Mouse (Mus musculus) left cerebral cortex, adult 6 months (tissue): ENCODE measurements around the gene Mettl5. TPM values are rescaled to one million over a fixed set of nuclear protein-coding genes. Genes with fewer than 3 reads are reported as not detected.

Experiments
- long read RNA-seq, 2 experiments: library from polyadenylated mRNA; unstranded; transcript quantifications; one replicate each; pipeline ENCODE4 v2.0.0; 2019 to 2020
- polyA plus RNA-seq: library from polyadenylated mRNA; unstranded; fragments of <200 nt; fragmentation: Nextera tagmentation; gene quantifications from 2 replicates; pipeline ENCODE4 v1.2.3, GENCODE M21; 2021

Mettl5 gene
- polyA plus RNA-seq = 25.2 and 26.4 TPM in 2 replicates
- long read RNA-seq, experiment 1, transcript Mettl5-201 (7 exons, 968 nt) = major isoform, 7 of 18 reads
- long read RNA-seq, experiment 1, partial matches to known transcripts = 3 of 18 reads
- long read RNA-seq, experiment 1, other reads (novel, unspliced or antisense) = 3 of 18 reads
- long read RNA-seq, experiment 2, transcript Mettl5-201 (7 exons, 968 nt) = major isoform, 16 of 26 reads
- long read RNA-seq, experiment 2, partial matches to known transcripts = 1 of 26 reads
- long read RNA-seq, experiment 2, other reads (novel, unspliced or antisense) = 4 of 26 reads

DNA sequence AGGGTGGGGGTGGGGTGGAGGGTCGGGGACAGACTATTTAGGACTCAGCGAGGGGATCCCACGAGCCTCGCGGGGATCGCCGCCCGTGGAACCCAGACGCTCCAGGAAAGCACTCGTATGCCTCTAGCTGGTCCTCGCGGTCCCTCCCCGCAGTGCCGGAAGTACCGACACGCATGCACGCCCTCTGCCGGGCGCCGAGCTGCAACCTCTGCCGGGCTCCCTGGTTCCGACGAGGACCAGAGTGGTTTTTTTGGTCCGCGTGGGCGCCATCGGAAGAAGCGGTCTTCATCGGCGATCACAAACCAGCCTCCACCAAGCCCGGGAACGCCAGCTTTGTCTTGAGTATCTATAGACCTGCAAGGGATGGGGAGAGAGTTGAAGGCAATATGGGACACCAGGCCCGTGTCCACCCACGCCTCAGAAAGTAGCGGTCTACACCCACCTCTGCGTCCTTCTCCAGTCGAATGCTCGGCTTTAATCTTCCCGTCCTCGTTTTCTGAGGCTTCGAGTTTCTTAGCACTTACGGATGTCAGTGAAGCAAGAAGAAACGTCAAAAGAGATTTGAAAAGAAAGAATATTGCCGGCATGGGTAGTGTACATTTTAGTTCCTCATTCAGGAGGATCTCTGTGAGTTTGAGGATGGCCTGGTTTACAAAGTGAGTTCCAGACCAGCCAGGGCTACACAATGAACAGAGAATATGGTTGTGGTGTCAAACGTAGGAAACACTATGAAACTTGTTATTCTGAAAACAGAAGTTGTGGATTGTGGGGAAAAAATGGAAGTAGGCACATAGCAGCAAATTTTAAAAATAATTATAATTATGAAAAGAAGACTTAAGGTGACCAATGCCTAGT is at the start of gene Mettl5:
TSS of gene Mettl5 (minus strand) at position 165 of the 855 bp plus-strand sequence.

DNA sequence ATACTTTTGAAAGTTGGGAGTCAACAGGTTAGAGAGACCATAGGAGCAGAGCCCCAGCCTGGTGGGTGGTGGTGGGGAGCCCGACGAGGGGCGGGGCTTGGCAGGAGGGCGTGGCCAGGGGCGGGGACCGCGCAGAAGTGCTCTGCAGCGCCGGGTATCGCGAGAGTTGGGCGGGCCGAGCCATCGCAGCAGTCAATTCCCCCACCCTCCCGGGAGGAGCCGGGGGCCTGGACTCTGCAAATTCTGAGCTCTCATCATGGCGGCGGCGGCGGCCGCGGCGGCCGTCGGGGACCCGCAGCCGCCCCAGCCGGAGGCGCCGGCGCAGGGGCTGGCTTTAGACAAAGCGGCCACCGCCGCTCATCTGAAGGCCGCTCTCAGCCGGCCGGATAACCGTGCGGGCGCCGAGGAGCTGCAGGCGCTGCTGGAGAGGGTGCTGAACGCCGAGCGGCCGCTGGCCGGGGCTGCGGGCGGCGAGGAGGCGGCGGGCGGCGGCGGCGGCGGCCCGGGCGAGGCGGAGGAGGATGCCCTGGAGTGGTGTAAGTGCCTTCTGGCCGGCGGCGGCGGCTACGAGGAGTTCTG is 11.7 kb upstream of the Mettl5 start, which contains the start of gene Ubr3:
TSS of gene Ubr3 (plus strand) at position 208 of the 579 bp plus-strand sequence.

DNA sequence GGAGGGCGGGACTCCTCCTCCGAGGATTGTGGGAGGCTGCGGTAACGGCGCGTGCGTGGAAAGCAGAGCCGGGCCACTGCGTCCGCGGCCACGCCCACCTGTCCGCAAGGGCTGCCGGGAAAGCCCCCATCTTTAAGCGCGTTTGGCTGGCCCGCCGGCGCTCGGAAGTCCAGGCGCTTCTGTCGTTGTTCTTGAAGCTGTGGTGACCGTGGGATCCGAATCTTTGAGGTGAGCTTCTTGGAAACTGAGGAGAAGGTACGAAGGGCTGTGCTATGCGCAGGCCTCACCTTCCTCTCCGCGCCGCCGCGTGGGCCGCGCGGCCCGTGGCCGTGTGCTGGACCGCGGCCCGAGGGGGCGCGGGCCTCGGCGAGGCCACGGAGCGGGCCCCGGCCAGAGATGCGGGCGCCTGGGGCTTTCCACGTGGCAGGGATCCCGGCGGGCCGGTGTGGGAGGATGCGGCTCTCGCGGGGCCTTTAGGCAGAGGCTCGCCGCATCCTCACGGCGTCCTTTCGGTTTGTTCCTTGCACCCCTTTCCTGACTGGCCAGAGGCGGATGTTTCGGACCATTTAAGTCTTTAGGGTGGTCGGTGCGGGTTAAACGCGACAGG is 23.8 kb downstream of the Mettl5 start, which contains the start of gene Ssb:
TSS of gene Ssb (plus strand) at position 78 of the 607 bp plus-strand sequence.

DNA sequence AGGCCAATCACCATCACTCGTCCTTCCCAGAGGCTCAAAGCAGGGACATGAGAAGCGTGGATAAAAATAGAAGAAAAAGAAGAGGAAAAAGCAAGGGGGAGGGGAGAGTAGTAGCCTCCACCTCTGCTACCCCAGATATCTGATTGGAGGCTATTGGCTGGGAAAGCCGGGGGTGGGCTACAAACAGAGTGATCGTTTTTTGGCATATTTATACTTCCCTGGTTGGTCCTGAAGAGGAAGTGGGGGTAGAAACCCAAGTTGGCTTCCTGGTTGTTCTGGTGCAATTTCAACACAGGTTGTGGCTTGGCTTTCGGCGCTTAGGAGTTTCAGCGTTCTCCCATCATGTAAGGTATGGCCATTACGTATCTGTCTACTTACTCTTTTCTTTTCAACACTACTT is 63.7 kb downstream of the Mettl5 start, which contains the start of gene Klhl23:
TSS of gene Klhl23 (plus strand) at position 234 of the 400 bp plus-strand sequence.

Other genes starting within 250 kb of the Mettl5 start
- 14.8 and 16.1 TPM in 2 replicates for gene Bbs5, start 238.4 kb downstream of the Mettl5 start, polyA plus RNA-seq
- gene Klhl41, start 215.5 kb downstream of the Mettl5 start, polyA plus RNA-seq = 0.09 and 0.29 TPM in 2 replicates
- 3.7 TPM in 2 replicates for gene Fastkd1, start 172.1 kb downstream of the Mettl5 start, polyA plus RNA-seq
- 65.9 and 74.6 TPM in 2 replicates for gene Ppig, start 163.1 kb downstream of the Mettl5 start, polyA plus RNA-seq
- 1.6 and 1.9 TPM in 2 replicates for gene Ccdc173, start 96.0 kb downstream of the Mettl5 start, polyA plus RNA-seq
- 21.7 and 24.8 TPM in 2 replicates for gene Phospho2, start 96.0 kb downstream of the Mettl5 start, polyA plus RNA-seq
- gene Klhl23, start 63.7 kb downstream of the Mettl5 start, polyA plus RNA-seq = 22.3 and 26.7 TPM in 2 replicates
- gene Ssb, start 24.1 kb downstream of the Mettl5 start, polyA plus RNA-seq = 150 and 199 TPM in 2 replicates
- 6.2 and 9.4 TPM in 2 replicates for gene Ubr3, start 11.6 kb upstream of the Mettl5 start, polyA plus RNA-seq
- 0.16 and 0.17 TPM in 2 replicates for gene Myo3b, start 153.5 kb upstream of the Mettl5 start, polyA plus RNA-seq